Mouse (Mus musculus) G1E (cell line): Measurements from ENCODE around the gene Ptprm.

ENCODE experiments used
- CTCF ChIP-seq: IDR thresholded peaks from 2 replicates; pipeline ENCODE4 v1.5.1; 2012; ENCODE audit warnings: low read depth, low read length, inconsistent platforms, mixed read lengths
- GATA1 ChIP-seq: IDR thresholded peaks from 2 replicates; pipeline ENCODE4 v1.6.1; 2012; ENCODE audit warnings: borderline replicate concordance, low read length, inconsistent platforms, mixed read lengths
- GATA2 ChIP-seq: IDR thresholded peaks from 2 replicates; pipeline ENCODE4 v1.6.1; 2012; ENCODE audit warnings: low read depth, low read length, inconsistent platforms, borderline replicate concordance
- TAL1 ChIP-seq: conservative IDR thresholded peaks from 2 replicates; pipeline ENCODE4 v1.6.1; 2012; ENCODE audit warnings: low read depth, low read length, inconsistent platforms, mixed read lengths

DNA sequence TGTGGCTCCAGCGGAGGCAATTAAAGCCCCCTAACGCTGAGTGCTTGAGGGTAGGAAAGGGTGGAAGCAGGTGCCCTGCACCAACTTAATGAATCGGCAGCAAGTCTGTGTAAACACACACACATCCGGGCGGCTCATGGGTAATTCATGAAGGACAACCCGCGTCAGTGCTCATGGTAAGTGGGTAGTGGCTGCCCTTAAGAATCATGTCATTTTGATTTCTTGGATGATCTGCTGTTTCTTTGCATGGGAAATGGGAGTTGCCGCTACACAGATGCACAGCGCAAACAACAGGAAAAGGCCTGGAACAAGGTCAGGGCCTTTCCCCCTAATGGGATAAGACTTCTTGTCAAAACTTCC lies 633.3 kb downstream of the Ptprm start:
- no peak for TF ChIP-seq CTCF
- no peak for TF ChIP-seq GATA1
- no peak for TF ChIP-seq TAL1
- no peak for TF ChIP-seq GATA2
